Mouse (Mus musculus): Measurements from ENCODE around the gene Plgrkt.
"Not testable (repeated sequence)": the region's sequence is repeated elsewhere in the genome, so short reads cannot be mapped to it uniquely, and the experiment has no call there.

Plgrkt gene

GRCm38 (mm10) chr19:29366969-29367622, at the start of gene Plgrkt, which contains the start of gene Cd274:
Plgrkt (minus strand) TSS chr19:29367390.
Cd274 (plus strand) TSS chr19:29367455.
- peak; percentile 82 for DNase-seq

GRCm38 (mm10) chr19:29416393-29416902, 49.3 kb upstream of the Plgrkt start:
- no peak for DNase-seq

- not testable (repeated sequence) for DNase-seq
Measured at GRCm38 (mm10) chr19:29414917-29415316, 47.7 kb upstream of the Plgrkt start.

GRCm38 (mm10) chr19:29414513-29414912, 47.3 kb upstream of the Plgrkt start:
- no peak for DNase-seq

GRCm38 (mm10) chr19:29412476-29413420, 45.6 kb upstream of the Plgrkt start:
- no peak for DNase-seq

- no peak for DNase-seq
Measured at GRCm38 (mm10) chr19:29410619-29411018, 43.4 kb upstream of the Plgrkt start, which contains the start of gene Pdcd1lg2. Pdcd1lg2 (plus strand) TSS chr19:29410919.

GRCm38 (mm10) chr19:29406042-29407017, 39.1 kb upstream of the Plgrkt start:
- no peak for DNase-seq

- no peak for DNase-seq
Measured at GRCm38 (mm10) chr19:29405388-29405787, 38.2 kb upstream of the Plgrkt start.

GRCm38 (mm10) chr19:29403251-29403650, 36.1 kb upstream of the Plgrkt start:
- DNase-seq: no peak

- no peak for DNase-seq
Measured at GRCm38 (mm10) chr19:29402621-29403020, 35.4 kb upstream of the Plgrkt start.

GRCm38 (mm10) chr19:29400466-29400865, 33.3 kb upstream of the Plgrkt start:
- no peak for DNase-seq

- DNase-seq: no peak
Measured at GRCm38 (mm10) chr19:29399786-29400185, 32.6 kb upstream of the Plgrkt start.

GRCm38 (mm10) chr19:29396353-29396752, 29.2 kb upstream of the Plgrkt start:
- no peak for DNase-seq

GRCm38 (mm10) chr19:29394721-29395120, 27.5 kb upstream of the Plgrkt start:
- no peak for DNase-seq

- DNase-seq: no peak
Measured at GRCm38 (mm10) chr19:29393333-29393732, 26.1 kb upstream of the Plgrkt start.

- DNase-seq: no peak
Measured at GRCm38 (mm10) chr19:29391279-29391678, 24.1 kb upstream of the Plgrkt start.

GRCm38 (mm10) chr19:29390483-29390882, 23.3 kb upstream of the Plgrkt start:
- no peak for DNase-seq

- DNase-seq: no peak
Measured at GRCm38 (mm10) chr19:29388818-29389217, 21.6 kb upstream of the Plgrkt start.

- DNase-seq: no peak
Measured at GRCm38 (mm10) chr19:29385822-29386221, 18.6 kb upstream of the Plgrkt start.

- no peak for DNase-seq
Measured at GRCm38 (mm10) chr19:29384994-29385393, 17.8 kb upstream of the Plgrkt start.

- no peak for DNase-seq
Measured at GRCm38 (mm10) chr19:29384412-29384811, 17.2 kb upstream of the Plgrkt start.

- no peak for DNase-seq
Measured at GRCm38 (mm10) chr19:29383368-29383767, 16.2 kb upstream of the Plgrkt start.
